Mouse (Mus musculus): ENCODE results near the gene Ankrd26.

- TF ChIP-seq CTCF (IDR thresholded peaks at IDR 0.05; ENCODE audit: insufficient read depth, low read depth, low read length) (peak; percentile 14; the same call in 1 of the 2 replicates), POLR2A (IDR thresholded peaks at IDR 0.05; ENCODE audit: insufficient read depth, low read depth, low read length) (peak; percentile 77)
Measured at GRCm38 (mm10) chr6:118455042-118455631, 106.9 kb downstream of the Ankrd26 start, which contains the start of gene Zfp248.
